Mouse (Mus musculus): Measurements from ENCODE around the gene Amfr.
A peak's percentile ranks its signal among the peaks of the same experiment; 100 is the strongest.

The Amfr gene

GRCm38 (mm10) chr8:93932873-93933272 lies 79.8 kb downstream of the Amfr start:
- DNase-seq (ENCODE audit: low read depth): peak; percentile 62

GRCm38 (mm10) chr8:93931336-93931735 lies 81.3 kb downstream of the Amfr start:
- no peak for DNase-seq (ENCODE audit: low read depth)

- DNase-seq (ENCODE audit: low read depth): no peak
These were observed 83.4 kb downstream of the Amfr start for GRCm38 (mm10) chr8:93929233-93929632.

GRCm38 (mm10) chr8:93925513-93925912 lies 87.1 kb downstream of the Amfr start:
- no peak for DNase-seq (ENCODE audit: low read depth)

GRCm38 (mm10) chr8:93923897-93924334 lies 88.7 kb downstream of the Amfr start:
- no peak for DNase-seq (ENCODE audit: low read depth)
